Mouse (Mus musculus) MEL (cell line): ENCODE measurements at regions not wholly inside any gene's neighbourhood (a gene's known extent, or its start where the extent isn't known, plus 50 kb on each side); places are given as distances from the start of the nearest gene placed in this dataset.

ENCODE experiments used
- EP300 ChIP-seq, 2 experiments: IDR thresholded peaks; 2 replicates each; pipeline ENCODE4 v1.6.1; 2011; ENCODE audit warnings: improper control_type of control experiment in 2 of 2, low read length in 2 of 2, low read depth in 1 of 2, mild to moderate bottlenecking in 1 of 2
- MEF2A ChIP-seq: IDR thresholded peaks from 2 replicates; pipeline ENCODE4 v1.6.1; 2014; ENCODE audit warnings: low read depth, mild to moderate bottlenecking, inconsistent platforms, low read length, improper control_type of control experiment; ENCODE audit not compliant: poor library complexity, insufficient replicate concordance, severe bottlenecking; ENCODE audit errors: extremely low read depth
- MXI1 ChIP-seq: IDR thresholded peaks from 2 replicates; pipeline ENCODE4 v1.6.1; 2011; ENCODE audit warnings: mild to moderate bottlenecking, low read depth, low read length, improper control_type of control experiment

DNA sequence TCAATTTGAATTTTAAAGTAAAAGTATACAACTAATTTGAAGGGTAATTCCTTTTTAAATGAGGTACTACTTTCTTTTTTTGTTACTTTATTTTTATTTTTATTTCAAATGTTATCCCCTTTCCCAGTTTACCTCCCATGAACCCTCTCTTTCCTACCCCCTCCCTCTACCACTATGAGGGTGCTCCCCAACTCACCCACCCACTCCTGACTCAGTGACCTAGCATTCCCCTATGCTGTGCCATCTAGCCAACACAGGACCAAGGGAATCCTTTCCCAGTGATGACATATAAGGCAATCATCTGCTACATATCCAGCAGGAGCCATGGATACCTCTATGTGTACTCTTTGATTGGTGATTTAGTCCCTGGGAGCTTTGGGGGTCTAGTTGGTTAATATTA, 1194.3 kb downstream of the Kcnt2 start:
- TF ChIP-seq EP300 (IDR thresholded peaks at IDR 0.05; ENCODE audit: low read depth in 1 of 2, low read length in 2 of 2), result no peak
- no peak for TF ChIP-seq MXI1
- TF ChIP-seq MEF2A, result no peak
